Mouse (Mus musculus) heart, postnatal 0 days (tissue): ENCODE measurements around the gene Themis3.

Experiments used
- CTCF ChIP-seq: IDR thresholded peaks from 2 replicates; pipeline ENCODE4 v1.5.1; 2016; ENCODE audit warnings: antibody characterized with exemption, control low read depth, low read depth
- EP300 ChIP-seq: IDR thresholded peaks from 2 replicates; pipeline ENCODE4 v1.6.1; 2016; ENCODE audit warnings: antibody characterized with exemption, low read depth

GRCm38 (mm10) chr17:66510221-66510683 lies 84.2 kb downstream of the Themis3 start:
- TF ChIP-seq CTCF (no peak), EP300 (no peak)
